Mouse (Mus musculus) right cerebral cortex, postnatal 36 days (tissue): ENCODE results near the gene Bcl2a1a.
"Not testable (repeated sequence)": the region's sequence is repeated elsewhere in the genome, so short reads cannot be mapped to it uniquely, and the experiment has no call there.

Experiments used
- DNase-seq, 2 experiments: peaks; one replicate each; pipeline ENCODE4 v3.0.0; 2022; ENCODE audit warnings: low spot score in 2 of 2, mixed read lengths in 1 of 2

Gene Bcl2a1a

GRCm38 (mm10) chr9:88956670-88957153 lies at the start of gene Bcl2a1a:
Gene Bcl2a1a, plus strand, starts transcription at chr9:88956900.
- not testable (repeated sequence) for DNase-seq

- not testable (repeated sequence) for DNase-seq
Measured at GRCm38 (mm10) chr9:88916576-88916975, 40.1 kb upstream of the Bcl2a1a start.

GRCm38 (mm10) chr9:88938312-88938711 lies 18.4 kb upstream of the Bcl2a1a start:
- DNase-seq, result not testable (repeated sequence)

GRCm38 (mm10) chr9:88951466-88951865 lies 5.2 kb upstream of the Bcl2a1a start:
- DNase-seq, result not testable (repeated sequence)

- DNase-seq, result not testable (repeated sequence)
Measured at GRCm38 (mm10) chr9:88953151-88953550, 3.5 kb upstream of the Bcl2a1a start.

GRCm38 (mm10) chr9:88955224-88955623 lies 1.5 kb upstream of the Bcl2a1a start:
- DNase-seq, result not testable (repeated sequence)

GRCm38 (mm10) chr9:88956035-88956434 lies 665 bp upstream of the Bcl2a1a start:
- DNase-seq, result not testable (repeated sequence)

GRCm38 (mm10) chr9:88958891-88959290 lies 2.2 kb downstream of the Bcl2a1a start:
- DNase-seq, result no peak

- not testable (repeated sequence) for DNase-seq
Measured at GRCm38 (mm10) chr9:88959981-88960380, 3.3 kb downstream of the Bcl2a1a start.

- DNase-seq, result not testable (repeated sequence)
Measured at GRCm38 (mm10) chr9:88966462-88966861, 9.8 kb downstream of the Bcl2a1a start.

GRCm38 (mm10) chr9:88969502-88969901 lies 12.8 kb downstream of the Bcl2a1a start:
- DNase-seq, result not testable (repeated sequence)

- DNase-seq, result not testable (repeated sequence)
Measured at GRCm38 (mm10) chr9:88976875-88977274, 20.2 kb downstream of the Bcl2a1a start.

GRCm38 (mm10) chr9:88979781-88980180 lies 23.1 kb downstream of the Bcl2a1a start:
- not testable (repeated sequence) for DNase-seq

GRCm38 (mm10) chr9:89001541-89001940 lies 44.8 kb downstream of the Bcl2a1a start:
- DNase-seq, result not testable (repeated sequence)
